Mouse (Mus musculus) myocyte (in vitro differentiated cells): ENCODE data around the gene Trappc3. TPM values are rescaled to one million over a fixed set of nuclear protein-coding genes. Genes with fewer than 3 reads are reported as not detected.

Source experiments
- H3K27me3 ChIP-seq: one replicate; pipeline ENCODE4 v1.6.1; 2011; ENCODE audit not compliant: control insufficient read depth, insufficient read depth, insufficient read length
- H3K36me3 ChIP-seq: one replicate; pipeline ENCODE4 v1.6.1; 2011; ENCODE audit not compliant: control insufficient read depth, insufficient read depth
- H3K4me2 ChIP-seq: one replicate; pipeline ENCODE4 v1.6.1; 2011; ENCODE audit warnings: low read depth, control low read depth
- H3K4me3 ChIP-seq: one replicate; pipeline ENCODE4 v1.5.1; 2011; ENCODE audit warnings: mild to moderate bottlenecking, control low read depth, moderate library complexity
- H3K79me2 ChIP-seq: one replicate; pipeline ENCODE4 v1.6.1; 2011; ENCODE audit not compliant: control insufficient read depth, insufficient read depth
- H3ac ChIP-seq: one replicate; pipeline ENCODE4 v1.6.1; 2011; ENCODE audit not compliant: control insufficient read depth, insufficient read length
- CEBPB ChIP-seq: IDR thresholded peaks from 2 replicates; pipeline ENCODE4 v1.6.1; 2011; ENCODE audit warnings: mild to moderate bottlenecking, moderate library complexity; ENCODE audit not compliant: poor library complexity, insufficient read depth, severe bottlenecking
- E2F4 ChIP-seq: IDR thresholded peaks from one replicate; pipeline ENCODE4 v1.6.1; 2011; ENCODE audit warnings: mild to moderate bottlenecking, control low read depth, moderate library complexity; ENCODE audit not compliant: insufficient read depth
- MAX ChIP-seq: IDR thresholded peaks from one replicate; pipeline ENCODE4 v1.6.1; 2011; ENCODE audit warnings: low read depth, mild to moderate bottlenecking, control low read depth
- MYOD1 ChIP-seq, 3 experiments: IDR thresholded peaks; one replicate each; pipeline ENCODE4 v1.6.1; 2011; ENCODE audit warnings: control low read depth in 2 of 3, low read depth in 2 of 3, mild to moderate bottlenecking in 2 of 3, moderate library complexity in 1 of 3; ENCODE audit not compliant: insufficient read length in 2 of 3, control insufficient read depth in 1 of 3
- MYOG ChIP-seq, 3 experiments: IDR thresholded peaks; one replicate each; pipeline ENCODE4 v1.6.1; 2011; ENCODE audit warnings: control low read depth in 2 of 3, low read depth in 2 of 3, mild to moderate bottlenecking in 2 of 3; ENCODE audit not compliant: insufficient read length in 2 of 3, control insufficient read depth in 1 of 3, insufficient read depth in 1 of 3
- POLR2A ChIP-seq: IDR thresholded peaks from one replicate; pipeline ENCODE4 v1.6.1; 2011; ENCODE audit warnings: low read depth, mild to moderate bottlenecking, control low read depth, moderate library complexity; ENCODE audit not compliant: insufficient read length
- POLR2AphosphoS2 ChIP-seq: IDR thresholded peaks from one replicate; pipeline ENCODE4 v1.6.1; 2011; ENCODE audit warnings: low read depth, control low read depth; ENCODE audit not compliant: insufficient read length
- REST ChIP-seq: IDR thresholded peaks from one replicate; pipeline ENCODE4 v1.6.1; 2011; ENCODE audit warnings: mild to moderate bottlenecking, control low read depth, moderate library complexity; ENCODE audit not compliant: insufficient read depth, insufficient read length
- SRF ChIP-seq: IDR thresholded peaks from one replicate; pipeline ENCODE4 v1.6.1; 2011; ENCODE audit warnings: low read depth; ENCODE audit not compliant: control insufficient read depth, insufficient read length
- TCF12 ChIP-seq: IDR thresholded peaks from one replicate; pipeline ENCODE4 v1.6.1; 2011; ENCODE audit warnings: mild to moderate bottlenecking, control low read depth; ENCODE audit not compliant: poor library complexity, insufficient read depth, severe bottlenecking
- TCF3 ChIP-seq: IDR thresholded peaks from one replicate; pipeline ENCODE4 v1.6.1; 2011; ENCODE audit warnings: low read depth, control low read depth; ENCODE audit not compliant: insufficient read length
- USF1 ChIP-seq: IDR thresholded peaks from one replicate; pipeline ENCODE4 v1.6.1; 2011; ENCODE audit warnings: low read depth, mild to moderate bottlenecking, control low read depth, moderate library complexity
- polyA plus RNA-seq: library from polyadenylated mRNA; unstranded; fragments of >200 nt; fragmentation: generic; extraction: Trizol; gene quantifications from one replicate; pipeline ENCODE4 v1.2.1, GENCODE M21; 2012; ENCODE audit warnings: missing spikeins

The Trappc3 gene
- polyA plus RNA-seq, 1 experiment: 84.1 TPM

DNA sequence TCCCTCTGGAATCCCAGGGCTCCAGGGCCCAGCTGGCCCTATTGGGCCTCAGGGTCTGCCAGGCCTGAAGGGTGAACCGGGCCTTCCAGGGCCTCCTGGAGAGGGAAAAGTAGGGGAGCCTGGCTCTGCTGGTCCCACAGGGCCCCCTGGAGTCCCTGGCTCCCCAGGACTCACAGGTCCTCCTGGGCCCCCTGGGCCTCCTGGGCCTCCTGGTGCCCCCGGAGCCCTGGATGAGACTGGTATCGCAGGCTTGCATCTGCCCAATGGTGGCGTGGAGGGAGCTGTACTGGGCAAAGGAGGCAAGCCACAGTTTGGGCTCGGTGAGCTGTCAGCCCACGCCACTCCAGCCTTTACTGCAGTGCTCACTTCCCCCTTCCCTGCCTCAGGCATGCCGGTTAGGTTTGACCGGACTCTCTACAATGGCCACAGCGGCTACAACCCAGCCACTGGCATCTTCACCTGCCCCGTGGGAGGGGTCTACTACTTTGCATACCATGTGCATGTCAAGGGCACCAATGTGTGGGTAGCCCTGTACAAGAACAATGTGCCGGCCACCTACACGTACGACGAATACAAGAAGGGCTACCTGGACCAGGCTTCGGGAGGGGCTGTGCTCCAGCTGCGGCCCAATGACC is 49.6 kb downstream of the Trappc3 start:
- H3K36me3 ChIP-seq: no peaks in the 10 kb centered on the region
- no peak overlapping the region for H3K4me3 ChIP-seq
- no peaks in the 10 kb centered on the region for H3K27me3 ChIP-seq
- H3ac ChIP-seq: no peak overlapping the region
- H3K4me2 ChIP-seq: no peak overlapping the region
- no peaks in the 10 kb centered on the region for H3K79me2 ChIP-seq
- no peak for TF ChIP-seq REST
- no peak for TF ChIP-seq USF1
- TF ChIP-seq SRF: no peak
- no peak for TF ChIP-seq E2F4
- TF ChIP-seq TCF12: no peak
- TF ChIP-seq MYOG (IDR thresholded peaks at IDR 0.05; ENCODE audit: control insufficient read depth in 1 of 3, insufficient read depth in 1 of 3, insufficient read length in 2 of 3, low read depth in 2 of 3): no peak
- no peak for TF ChIP-seq MYOD1 (IDR thresholded peaks at IDR 0.05; ENCODE audit: control insufficient read depth in 1 of 3, insufficient read length in 2 of 3, low read depth in 2 of 3)
- TF ChIP-seq POLR2A: no peak

DNA sequence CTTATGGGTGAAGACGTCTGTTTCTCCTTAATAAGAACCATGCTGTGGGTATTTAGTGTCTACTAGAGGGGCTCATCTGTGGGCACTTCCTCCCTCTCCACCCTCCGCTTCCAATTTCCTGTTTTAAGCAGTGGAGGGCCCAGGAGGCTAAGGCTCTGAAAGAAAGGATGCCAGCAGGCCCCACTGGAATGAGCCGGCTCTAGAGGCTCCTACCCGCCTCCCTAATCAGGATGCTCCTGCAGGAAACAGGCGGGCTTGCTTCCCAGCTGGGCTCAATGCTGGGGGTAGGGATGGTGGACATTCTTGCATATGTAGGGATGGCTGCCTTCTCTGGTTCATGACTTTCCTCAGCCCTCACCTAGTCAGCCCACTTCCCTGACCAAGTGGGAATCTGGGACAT is 51.1 kb downstream of the Trappc3 start:
- Histone ChIP-seq H3K36me3 (no peaks in the 10 kb centered on the region), H3K79me2 (no peaks in the 10 kb centered on the region), H3K4me3 (no peak overlapping the region), H3K27me3 (no peaks in the 10 kb centered on the region), H3K4me2 (no peak overlapping the region), H3ac (no peak overlapping the region)
- TF ChIP-seq E2F4 (no peak), USF1 (no peak), MYOD1 (IDR thresholded peaks at IDR 0.05; ENCODE audit: control insufficient read depth in 1 of 3, insufficient read length in 2 of 3, low read depth in 2 of 3) (no peak), CEBPB (no peak), POLR2A (no peak), REST (no peak), TCF12 (no peak), MAX (no peak), TCF3 (no peak), SRF (no peak), POLR2AphosphoS2 (no peak)

DNA sequence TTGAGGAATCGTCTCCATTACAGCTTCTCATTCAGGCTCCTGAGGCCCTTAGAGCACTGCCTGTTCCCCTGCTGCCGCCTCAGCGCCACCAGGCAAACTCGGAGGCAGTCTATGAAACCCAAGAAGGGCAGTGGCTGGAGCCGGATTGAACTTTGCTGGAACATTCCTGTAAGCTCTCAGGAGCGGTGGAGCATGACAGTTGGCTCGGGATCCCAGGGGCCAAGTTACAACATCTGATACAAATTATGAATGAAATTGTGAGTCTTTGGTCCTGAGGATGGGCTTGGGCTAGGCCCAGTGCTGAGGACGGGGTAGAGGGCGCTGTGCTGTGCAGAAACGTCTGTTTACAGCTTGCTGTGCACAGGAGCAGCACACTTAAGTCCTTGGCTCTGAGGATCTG is 52.3 kb downstream of the Trappc3 start:
- TF ChIP-seq SRF (no peak), MAX (no peak), POLR2AphosphoS2 (peak; percentile 36)

DNA sequence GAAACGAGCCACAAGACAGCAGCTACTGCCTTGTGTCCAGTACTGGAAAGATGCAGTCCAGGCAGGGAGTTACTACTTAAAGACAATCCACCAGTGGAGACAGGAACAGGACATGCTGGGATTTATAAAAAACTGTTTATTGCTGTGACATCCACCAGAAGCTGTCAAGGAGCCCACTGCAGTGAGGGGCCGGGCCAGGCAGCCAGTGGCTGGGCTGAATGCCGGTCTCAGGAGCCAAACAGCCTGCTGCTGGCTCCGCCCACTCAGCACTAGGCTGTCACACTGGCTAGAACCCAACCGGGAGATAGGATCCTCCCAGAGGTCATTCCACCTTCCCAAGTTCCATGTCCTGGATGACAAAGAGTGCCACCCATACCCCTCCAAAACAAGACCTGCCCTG is 53.8 kb downstream of the Trappc3 start:
- Histone ChIP-seq H3K27me3 (no peaks in the 10 kb centered on the region), H3ac (no peak overlapping the region), H3K36me3 (no peaks in the 10 kb centered on the region), H3K4me3 (no peak overlapping the region), H3K4me2 (no peak overlapping the region), H3K79me2 (peaks cover 12% of the 10 kb centered on the region)
- TF ChIP-seq SRF (no peak), TCF12 (no peak), E2F4 (no peak), MYOG (IDR thresholded peaks at IDR 0.05; ENCODE audit: control insufficient read depth in 1 of 3, insufficient read depth in 1 of 3, insufficient read length in 2 of 3, low read depth in 2 of 3) (no peak), USF1 (no peak), POLR2A (no peak), POLR2AphosphoS2 (no peak), CEBPB (no peak), REST (no peak), MAX (no peak), MYOD1 (IDR thresholded peaks at IDR 0.05; ENCODE audit: control insufficient read depth in 1 of 3, insufficient read length in 2 of 3, low read depth in 2 of 3) (no peak), TCF3 (no peak)

More for the DNA sequence above, 52.3 kb downstream of the Trappc3 start:
- no peaks in the 10 kb centered on the region for H3K79me2 ChIP-seq
- H3K27me3 ChIP-seq: no peaks in the 10 kb centered on the region
- no peak overlapping the region for H3ac ChIP-seq
- H3K36me3 ChIP-seq: no peaks in the 10 kb centered on the region
- no peak overlapping the region for H3K4me3 ChIP-seq
- no peak overlapping the region for H3K4me2 ChIP-seq

DNA sequence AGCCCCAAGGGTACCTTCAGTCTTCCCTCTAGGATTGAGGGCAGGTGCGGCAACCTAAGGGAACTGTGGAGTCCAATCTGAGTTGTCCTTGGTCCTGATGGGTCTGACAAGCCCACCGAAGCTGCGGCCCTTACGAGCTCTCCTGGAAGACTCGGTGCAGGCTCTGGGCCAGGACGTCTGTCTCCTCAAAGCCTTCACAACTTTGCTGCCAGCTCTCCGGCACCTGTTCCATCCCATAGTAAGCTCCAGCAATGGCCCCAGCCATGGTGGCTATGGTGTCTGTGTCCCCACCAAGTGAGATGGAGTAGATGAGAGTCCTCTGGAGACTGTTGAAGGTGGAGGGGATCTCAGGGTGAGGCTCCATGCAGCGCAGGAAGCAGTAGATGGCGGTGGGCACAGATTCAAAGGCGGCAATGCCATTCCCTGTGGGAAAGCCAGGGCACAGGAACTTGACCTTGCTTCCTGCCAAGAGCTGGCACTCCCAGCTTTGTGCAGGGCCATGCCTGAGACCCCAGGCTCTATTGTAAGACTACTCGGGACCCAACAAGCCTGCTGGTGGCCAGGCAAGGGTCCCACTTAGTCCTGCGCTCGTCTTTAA is 54.4 kb downstream of the Trappc3 start:
- Histone ChIP-seq H3K4me3 (no peak overlapping the region), H3K27me3 (no peaks in the 10 kb centered on the region), H3K4me2 (no peak overlapping the region), H3ac (no peak overlapping the region), H3K79me2 (peaks cover 14% of the 10 kb centered on the region), H3K36me3 (no peaks in the 10 kb centered on the region)
- TF ChIP-seq POLR2AphosphoS2 (no peak), TCF12 (no peak), USF1 (no peak), CEBPB (no peak), REST (no peak), E2F4 (no peak), MAX (no peak), MYOG (IDR thresholded peaks at IDR 0.05; ENCODE audit: control insufficient read depth in 1 of 3, insufficient read depth in 1 of 3, insufficient read length in 2 of 3, low read depth in 2 of 3) (no peak), TCF3 (no peak), POLR2A (no peak), SRF (no peak), MYOD1 (IDR thresholded peaks at IDR 0.05; ENCODE audit: control insufficient read depth in 1 of 3, insufficient read length in 2 of 3, low read depth in 2 of 3) (no peak)
